Mouse (Mus musculus): ENCODE measurements around the gene Zfp609.

The Zfp609 gene

DNA sequence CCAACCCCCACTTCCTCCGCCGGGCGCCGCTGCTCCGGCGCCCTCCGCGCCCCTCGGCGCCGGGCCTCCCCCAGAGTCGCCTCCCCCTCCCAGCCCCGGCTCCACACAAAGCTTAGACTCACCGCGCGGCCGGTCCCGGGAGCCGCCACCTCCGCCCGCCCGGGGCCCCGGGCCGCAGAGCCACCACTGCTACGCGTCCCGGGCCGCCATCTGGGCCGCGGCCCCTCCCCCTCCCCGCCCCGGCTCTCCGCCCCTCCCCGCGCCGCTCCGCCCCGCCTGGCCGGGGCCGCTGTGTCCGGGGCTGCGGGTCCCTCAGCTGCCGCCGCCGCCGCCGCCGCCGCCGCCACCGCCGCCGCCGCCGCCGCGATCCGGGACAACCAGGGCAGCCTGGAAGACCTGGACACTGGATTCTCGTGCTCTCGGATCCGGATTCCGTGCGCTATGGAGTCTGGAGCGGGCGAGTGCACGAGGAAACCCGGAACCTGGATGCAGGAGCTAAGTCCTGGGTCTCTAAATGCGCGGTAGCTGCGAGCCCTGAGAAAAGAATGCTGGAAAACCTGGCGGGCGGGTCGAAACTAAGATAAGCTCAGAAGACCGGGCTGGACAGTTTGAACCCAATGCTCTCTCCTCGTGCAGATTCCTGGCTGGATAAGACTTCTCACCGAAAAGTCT, at the start of gene Zfp609:
Gene Zfp609, minus strand, starts transcription at position 221 of the 672 bp plus-strand sequence.
- DNase-seq, result peak; percentile 95

DNA sequence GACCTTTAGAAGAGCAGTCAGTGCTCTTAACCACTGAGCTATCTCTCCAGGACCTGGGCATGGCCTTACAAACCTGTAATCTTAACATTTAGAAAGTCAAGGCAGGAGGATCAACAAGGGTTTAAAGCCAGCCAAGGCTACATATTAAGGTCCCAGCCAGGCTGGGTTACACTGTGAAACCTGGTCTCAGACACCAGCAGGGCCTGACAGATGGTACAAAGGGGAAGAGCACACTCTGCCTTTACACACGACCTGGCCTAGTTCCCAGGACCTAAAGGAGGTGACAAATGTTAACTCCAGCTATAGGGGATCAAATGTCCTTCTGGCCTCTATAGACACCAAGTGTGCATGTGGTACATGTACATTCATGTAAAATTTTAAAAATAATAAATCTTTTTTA, 32.3 kb upstream of the Zfp609 start:
- DNase-seq, result no peak

DNA sequence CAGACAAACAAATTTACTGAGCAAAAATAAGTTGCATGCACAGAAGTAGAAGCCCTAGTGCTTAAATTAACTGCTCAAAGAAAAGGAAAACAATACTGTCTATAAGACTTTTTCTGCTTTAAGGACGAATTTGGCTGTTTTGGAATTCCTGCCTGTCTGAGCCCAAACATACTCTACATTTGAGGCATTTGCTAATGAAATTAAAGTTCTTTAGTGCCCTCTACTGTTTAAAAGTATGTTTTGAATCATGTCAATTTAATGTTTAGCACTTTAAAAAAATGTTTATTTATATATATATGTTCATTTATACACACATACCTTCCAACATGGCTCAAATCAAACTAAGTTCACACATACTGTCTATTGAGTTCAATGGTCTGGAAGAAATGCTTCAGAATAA, 22.8 kb upstream of the Zfp609 start:
- no peak for DNase-seq

DNA sequence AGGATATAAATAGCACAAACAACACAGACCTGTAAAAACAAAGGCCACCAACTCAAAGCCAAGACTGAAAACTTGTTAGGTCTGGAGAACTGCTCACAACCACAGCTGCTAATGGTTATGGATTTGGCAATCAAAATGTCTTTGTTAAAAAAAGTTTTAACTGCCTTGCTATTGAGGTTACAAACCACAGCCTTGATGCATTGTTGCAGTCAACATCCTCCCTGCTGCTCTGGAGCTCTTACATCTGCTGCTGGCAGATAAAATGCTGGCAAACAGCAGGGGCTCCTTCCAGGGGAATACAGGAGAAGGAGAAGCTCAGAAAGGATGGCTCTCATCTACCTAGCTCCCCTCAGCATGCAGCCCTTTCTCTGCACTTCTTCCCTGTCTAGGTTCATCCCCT, 20.8 kb upstream of the Zfp609 start:
- no peak for DNase-seq

DNA sequence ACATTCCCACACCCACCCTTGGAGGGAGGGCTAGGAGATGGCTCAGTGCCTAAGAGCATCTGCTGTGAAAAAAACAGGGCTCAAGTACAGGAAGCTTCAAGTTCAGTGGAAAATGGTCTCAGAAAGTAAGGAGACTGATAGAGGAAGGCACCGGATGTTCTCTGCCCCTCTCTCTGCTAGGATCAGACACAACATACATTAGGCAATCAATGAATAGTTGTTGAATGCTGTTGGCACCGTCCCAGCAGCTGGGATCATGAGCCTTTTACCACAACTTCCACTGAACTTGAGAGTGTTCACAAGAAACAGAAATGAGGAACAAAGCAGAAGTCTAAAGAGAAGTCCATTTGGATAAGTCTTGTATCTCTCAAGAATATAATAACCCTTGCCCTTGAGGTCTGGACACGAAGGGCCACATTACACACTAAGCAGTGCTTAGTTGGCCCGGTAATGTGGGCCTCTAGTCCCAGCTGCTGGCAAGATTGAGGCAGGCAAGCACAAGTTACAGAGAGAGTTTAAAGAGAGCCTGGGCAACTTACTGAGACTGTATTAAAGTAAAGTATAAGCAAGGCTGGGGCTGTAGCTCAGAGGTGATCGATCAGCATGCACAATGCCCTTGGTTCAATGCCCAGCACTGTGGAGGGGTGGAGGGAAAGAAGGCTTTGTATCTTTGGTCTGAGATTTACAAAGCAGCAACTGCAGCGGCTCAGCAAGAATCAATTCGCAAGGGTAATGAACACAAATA, 17.2 kb upstream of the Zfp609 start:
- peak; percentile 19 for DNase-seq

DNA sequence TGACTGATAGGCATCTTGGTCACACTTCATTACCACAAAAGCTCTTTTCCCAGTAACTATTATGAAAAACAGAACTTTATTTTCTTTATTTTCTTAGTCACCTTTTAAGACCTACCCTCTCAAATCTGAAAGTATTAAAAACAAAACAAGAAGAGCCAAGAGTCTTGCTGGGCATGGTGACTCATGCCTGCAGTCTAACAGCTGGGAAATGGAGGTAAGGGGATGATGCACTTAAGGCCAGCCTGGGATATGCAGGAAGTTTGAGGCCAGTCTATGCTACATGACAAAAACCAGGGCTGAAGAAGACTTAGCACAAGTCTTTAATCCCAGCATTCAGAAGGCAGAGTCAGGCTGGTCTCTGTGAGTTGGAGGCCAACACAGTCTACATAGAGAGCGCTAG, 12.5 kb upstream of the Zfp609 start:
- DNase-seq, result no peak

DNA sequence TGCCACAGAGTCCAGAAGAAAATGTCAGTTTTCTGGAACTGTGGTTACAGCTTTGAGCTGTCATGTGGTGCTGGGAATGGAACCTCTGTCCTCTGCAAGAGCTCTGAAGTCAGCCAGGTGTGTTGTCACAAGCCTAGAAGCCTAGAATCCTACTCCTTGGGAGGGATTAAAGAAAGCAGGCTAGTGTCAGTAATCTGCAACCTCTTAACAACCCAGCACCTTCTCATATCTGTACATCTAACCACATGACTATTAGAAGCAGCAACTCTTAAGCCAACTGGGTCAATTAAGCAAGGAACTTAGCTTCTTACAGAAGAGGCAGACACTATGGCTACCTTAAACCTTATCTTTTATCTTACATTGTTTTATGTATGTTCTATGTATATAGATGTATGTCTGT, 9.6 kb upstream of the Zfp609 start:
- DNase-seq, result no peak

DNA sequence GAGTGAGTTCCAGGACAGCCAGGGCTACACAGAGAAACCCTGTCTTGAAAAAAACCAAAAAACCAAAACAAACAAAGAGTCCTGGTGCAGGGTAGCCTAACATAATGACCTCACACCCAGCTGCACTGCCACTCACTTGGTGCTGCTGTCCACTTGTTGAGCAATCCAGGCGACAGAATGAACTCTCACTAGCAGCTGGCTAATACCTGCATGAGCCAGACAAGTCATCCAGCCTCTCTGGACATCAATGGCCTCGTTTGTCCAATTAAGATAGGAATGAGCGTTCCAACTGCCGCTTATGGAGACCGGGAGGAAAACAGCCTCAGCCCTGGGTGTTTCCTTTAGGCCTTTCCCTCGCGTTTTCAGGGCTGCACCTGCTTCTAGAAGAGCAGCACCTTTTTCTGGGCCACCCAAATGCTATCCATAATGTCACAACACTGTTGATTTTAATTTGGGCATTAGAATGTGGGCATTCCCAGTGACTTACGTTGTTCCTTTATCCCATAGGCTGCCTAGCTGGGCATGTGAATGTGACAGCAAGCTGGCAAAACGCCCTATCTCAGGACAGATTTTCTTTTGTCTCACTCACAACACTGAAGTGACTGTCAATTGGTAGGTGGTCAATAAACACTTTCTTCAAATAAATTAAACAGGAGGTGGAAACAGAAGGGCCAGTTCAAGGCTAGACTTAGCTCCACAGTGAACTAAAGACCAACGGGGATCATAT, 7.4 kb upstream of the Zfp609 start:
- no peak for DNase-seq

DNA sequence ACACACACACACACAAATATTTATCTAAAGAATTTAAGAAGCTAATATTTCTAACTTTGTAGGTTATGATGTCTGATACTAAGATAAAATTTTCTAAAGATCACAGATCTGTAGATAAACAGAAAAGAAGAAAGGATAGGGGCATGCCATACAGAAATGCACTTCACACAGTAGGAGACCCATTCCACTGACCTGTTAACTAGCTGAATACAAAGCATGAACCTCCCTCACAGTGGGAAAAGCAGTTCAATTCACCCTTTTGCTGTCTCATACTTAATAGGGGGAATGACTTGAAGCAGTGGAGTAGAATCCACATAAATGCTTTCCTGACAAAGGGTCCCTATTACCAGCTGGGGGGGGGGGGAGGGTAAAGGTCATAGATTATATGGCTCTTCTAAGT, 6.3 kb upstream of the Zfp609 start:
- DNase-seq, result no peak

DNA sequence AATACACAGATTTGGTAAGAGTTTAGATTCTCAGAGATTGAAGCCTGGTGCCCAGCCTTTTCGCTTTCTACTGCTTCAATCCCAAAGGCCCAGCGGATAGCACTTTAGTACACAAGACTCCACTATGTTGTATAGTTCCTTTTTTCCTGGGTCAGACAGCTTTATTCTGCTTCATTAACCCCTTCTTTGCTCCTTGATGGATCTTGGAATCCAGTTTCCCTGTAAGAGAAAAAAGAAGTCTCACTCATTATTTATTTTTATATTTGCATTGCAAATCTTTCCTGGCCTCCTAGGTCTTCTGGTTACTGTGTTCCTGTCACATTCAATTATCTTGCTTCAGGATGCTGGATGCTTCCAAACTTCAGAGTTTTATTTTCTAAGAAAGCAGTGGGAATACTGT, 5.9 kb upstream of the Zfp609 start:
- DNase-seq, result no peak

DNA sequence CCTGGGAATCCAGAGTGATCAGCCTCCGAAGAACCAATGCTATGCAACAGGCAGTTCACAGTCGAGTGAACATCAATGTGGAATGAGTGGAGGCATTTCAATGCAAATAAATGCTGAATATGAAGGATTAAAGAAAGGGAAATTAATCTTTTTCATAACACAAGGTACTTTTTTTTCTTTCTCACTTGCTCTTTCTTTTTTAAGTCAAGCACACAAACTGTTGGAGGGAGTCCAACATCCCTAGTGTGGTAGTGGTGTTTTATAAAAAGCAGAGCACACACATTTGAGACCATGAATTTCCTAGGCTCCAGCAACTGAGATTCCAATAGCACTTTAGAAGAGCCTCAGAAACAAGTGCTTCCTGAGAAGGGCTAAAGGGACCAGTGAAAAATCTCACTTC, 4.7 kb upstream of the Zfp609 start:
- DNase-seq, result no peak

DNA sequence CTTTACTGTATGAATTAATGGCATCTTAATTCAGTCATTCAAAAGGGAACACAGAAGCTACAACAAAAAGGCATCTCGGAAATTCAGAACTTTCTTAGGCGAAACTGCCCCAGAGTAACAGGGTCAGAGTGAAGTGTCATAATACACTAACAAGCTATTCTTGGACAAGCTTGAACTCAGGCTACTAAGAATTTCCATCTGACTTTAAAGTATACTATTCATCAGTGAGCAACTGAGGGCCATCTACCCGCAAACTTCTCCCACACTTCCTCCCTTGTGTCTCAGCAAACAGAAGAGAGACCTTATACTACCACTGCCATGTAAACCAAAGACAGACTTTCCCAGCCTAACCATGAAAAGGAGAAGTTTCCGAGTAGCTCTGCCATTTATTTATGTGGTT, 3.8 kb upstream of the Zfp609 start:
- DNase-seq, result no peak

DNA sequence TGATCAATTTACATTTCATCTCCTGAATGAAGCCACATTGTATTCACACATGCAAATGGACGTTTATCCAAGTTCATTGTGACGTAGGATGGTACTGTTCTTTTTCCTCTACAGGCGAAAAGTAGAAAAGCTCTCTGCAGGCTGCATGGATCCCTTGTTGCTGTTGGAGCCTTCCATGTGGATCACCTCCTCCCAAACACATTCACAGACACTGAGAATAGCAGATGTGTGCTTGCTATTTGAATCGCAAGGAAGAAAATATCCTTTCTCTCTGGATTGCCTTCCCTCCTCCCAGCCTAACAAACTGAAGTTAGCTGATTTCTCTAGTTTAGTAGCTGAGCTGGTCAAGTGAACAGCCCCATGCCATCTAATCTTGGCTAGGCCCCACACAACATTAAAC, 2.9 kb upstream of the Zfp609 start:
- no peak for DNase-seq

DNA sequence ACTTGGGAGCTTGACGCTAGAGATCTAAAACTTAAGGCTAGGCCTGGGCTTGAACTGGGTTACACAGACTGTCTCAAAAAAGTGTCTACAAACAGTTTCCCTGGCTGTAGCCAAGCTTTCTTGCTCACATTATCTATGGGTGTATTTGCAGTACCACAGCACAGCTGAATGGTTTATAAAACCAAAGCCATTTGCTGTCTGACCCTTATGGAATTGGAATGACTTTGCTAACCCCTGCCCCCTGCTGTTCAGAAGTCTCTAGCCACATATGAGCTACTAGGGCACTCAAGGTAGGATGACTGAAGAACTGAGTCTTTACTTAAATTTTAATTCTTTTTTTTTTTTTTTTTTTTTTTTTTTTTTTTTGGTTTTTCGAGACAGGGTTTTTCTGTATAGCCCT, 2.0 kb upstream of the Zfp609 start:
- DNase-seq, result no peak

DNA sequence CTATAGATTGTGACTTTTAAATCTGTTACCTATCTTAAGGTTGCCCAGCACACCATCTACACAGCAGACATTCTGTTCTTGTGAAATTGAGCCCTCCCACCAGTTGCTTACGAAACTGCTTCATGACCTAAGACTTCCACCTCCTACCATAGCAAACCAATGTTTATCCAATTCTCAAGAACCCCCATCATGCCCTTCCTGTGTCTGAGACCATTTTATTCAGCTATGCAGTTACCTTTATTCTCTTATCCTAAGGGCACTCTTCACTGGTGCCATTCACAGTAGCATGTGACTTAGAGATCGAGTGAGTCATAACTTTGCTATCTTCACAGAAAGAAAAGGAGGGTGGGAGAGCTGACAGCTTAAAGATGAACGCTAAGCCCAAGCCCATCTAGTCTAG, 1.1 kb upstream of the Zfp609 start:
- no peak for DNase-seq

DNA sequence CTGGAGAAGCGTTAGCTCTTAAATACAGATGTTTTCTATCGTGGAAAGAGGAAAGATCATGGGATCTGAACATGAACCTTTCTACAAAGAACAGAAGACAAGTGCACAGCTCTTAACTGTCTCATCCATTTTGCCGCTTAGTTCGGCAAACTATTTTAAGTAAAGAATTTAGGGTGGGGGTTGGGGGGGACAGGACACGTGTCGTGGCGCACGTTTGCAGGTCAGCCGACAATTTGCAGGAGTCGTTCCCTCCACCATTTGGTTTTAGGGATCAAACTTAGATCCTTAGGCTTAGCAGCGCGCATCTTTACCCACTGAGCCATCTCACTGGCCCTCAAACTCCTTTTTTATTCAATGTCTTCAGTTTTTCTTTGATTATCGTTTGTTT, 646 bp upstream of the Zfp609 start:
- DNase-seq, result no peak

DNA sequence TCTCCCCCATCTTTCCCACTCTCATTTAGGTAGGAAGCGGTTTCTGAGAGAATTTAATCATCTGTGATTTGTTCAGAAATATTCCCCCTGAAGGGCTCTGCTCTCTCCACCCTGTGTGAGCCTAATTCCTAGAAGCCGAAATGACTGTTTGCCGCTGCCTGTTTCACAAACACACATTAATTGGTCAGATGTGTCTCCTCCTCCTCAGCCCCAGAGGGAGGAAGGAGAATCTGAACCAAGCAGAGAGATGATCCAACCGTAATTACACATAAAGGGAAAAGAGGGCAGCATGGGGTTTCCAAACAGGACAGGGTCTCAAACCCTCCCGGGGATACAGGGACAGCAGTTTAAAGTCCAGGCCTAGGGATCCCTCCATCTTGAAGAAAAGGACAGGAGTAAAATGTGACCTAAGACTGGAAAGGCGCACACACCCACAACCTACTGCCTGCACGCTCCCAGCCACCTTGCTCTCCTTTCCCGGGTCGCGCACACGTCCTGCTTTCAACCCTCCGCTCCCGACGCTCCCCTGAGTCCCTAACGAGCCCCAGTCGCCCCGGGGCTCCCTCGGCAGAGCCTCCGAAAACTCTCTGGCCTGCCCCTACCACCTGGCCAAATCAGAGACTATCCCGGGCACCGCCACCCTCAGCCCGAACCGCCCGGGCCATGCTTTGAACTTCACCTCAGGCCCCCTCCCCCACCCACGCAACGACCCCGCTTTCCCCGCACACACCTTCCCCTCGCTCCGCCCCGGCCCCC, 598 bp downstream of the Zfp609 start:
- peak; percentile 34 for DNase-seq

DNA sequence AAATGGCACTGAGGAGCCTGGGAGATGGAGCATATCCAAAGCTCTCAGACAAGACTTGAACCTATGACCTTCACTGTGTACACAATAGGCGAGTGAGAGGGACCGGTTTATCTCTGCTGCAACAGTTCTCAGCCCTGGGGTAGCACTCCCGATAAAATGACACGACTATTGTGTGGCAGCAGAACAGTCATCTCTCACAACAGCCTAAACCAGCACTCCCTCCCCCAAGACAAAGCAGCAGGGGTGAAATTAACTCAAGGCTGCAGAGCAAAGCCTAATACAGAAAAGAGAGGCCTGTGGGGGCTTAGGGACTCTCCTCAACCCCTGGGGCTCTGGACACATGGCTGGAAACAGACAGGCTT, 1.2 kb downstream of the Zfp609 start:
- DNase-seq, result no peak

DNA sequence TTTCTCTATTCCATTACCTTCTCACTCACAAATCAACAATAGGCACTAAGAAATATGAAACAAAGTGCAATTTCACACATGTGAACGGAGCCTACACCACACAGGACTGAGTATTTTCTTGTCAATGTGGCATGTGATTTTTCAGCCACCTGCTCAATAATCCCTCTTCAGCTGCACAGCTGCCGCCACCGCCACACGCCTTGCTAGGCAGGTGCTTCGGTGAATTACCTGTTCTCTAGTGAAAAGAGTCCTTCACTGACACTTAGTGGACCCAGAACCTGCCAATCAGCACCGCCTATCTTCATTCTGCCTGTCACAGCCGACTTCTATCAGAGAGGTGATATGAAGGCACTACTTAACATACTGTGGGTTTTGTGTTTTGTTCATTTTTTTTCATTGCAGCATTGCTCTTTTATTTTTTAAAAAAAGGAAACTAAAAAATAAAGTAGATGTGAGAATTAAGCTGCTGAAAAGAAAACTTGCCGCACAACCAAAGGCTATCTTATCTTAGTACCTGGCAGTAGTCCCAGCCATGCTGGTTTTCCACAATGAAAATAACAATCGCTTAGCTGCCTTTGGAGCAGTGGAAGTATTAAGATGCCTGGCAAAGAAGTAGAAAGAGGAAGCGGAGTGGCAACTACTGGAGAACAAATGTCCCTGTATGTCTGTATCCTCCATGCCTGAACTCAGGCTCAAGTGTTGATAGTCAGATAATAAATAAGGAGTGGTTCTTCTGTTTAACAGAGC, 3.5 kb downstream of the Zfp609 start:
- no peak for DNase-seq

DNA sequence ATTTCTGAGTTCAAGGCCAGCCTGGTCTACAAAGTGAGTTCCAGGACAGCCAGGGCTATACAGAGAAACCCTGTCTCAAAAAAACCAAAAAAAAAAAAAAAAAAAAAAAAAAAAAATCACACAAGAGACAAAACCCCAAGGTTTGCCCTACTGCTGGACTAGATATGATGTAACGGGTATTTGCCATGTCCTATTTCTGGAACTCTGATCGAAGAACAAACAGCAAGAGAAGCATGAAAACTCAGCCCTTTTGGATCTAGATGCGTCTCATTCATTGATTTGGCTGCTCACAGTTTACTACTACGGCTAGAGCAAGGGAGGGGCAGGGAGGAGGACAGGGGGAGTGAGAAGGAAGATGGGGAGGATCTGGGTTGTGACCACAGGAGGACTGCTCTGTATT, 5.4 kb downstream of the Zfp609 start:
- no peak for DNase-seq

DNA sequence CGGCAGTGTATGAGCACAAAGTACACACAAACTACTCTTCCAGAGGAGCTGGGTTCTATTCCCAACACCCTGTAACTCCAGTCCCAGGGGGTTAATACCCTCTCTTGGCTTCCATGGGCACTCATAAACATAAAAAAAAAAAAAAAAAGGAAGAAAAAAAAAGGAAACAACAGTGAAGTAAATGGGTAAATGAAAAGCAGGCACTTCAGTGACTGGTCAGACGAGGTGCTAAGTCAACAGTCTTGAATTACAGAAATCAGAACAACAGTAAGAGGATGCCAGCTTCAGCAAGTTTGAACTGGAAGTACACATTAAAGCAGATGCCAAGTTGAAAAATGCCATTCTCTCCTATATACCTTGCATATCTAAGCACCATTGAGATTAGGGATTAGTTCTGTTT, 7.1 kb downstream of the Zfp609 start:
- DNase-seq, result no peak

DNA sequence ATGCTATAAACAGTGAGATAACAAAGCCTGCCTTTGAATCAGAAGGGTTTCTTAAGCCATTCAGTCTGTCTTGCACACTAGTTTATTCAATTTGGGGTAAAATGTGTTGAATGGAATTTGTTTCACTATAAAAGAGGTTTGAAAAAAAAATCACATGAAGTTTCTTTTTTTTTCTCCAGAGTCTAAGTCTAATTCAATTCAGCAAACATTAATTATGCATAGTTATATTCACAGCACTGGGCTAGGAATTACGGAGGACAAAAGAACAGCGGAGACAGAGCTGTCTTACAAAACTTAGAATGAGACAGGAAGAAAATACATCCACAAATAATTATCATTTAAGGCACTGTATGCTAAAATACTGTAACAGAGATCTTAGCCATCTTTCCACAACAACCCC, 9.0 kb downstream of the Zfp609 start:
- no peak for DNase-seq

DNA sequence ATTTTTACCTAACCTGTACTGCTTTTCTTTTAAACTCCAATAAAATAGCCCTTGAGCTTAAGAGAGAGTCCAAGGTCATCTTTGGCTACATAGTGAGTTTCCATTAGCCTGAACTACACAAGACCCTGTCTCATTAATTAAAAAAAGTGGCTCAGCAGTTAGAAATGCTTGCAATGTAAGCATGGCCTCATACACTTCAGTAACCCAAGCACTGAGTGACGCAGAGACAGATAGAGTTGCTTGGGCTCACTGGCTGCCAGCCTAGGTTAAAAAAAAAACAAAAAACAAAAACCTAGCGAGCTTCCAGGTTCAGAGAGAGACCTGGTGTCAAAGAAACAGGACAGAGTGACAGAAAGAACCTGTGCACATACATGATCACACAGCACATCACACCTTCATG, 14.5 kb downstream of the Zfp609 start:
- DNase-seq, result no peak

Measured in right cerebral cortex, postnatal 14 days (tissue).